Mouse (Mus musculus): ENCODE results near the gene Tdrd7.

GRCm38 (mm10) chr4:46047971-46048370 lies 82.8 kb downstream of the Tdrd7 start:
- TF ChIP-seq CTCF (IDR thresholded peaks at IDR 0.05; ENCODE audit: low read depth, low read length): no peak
- no peak for TF ChIP-seq POLR2A (IDR thresholded peaks at IDR 0.05; ENCODE audit: insufficient read depth, low read length)
- TF ChIP-seq EP300 (IDR thresholded peaks at IDR 0.05; ENCODE audit: insufficient read depth, low read depth, low read length): no peak
